Mouse (Mus musculus): ENCODE measurements around the gene Exoc1.

DNA sequence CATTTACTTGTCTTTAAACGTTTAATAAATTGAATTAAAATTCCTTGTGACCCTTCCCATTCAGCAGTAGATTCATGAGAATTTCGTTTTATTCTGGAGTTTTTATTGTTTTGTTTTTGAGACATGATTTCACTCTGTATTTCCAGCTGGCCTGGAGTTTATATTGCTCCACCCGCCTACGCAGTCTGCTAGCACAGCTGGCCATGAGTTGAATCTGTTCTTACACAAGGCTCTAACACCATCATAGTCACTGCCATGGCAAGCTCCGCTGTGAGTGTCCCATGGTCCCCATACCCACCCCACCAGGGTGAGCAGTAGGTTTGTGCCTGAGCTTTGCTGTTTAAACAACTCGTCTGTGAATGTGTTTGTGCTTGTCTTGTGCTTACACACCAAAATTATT is 4.1 kb downstream of the Exoc1 start:
- no peak for TF ChIP-seq POLR2A (IDR thresholded peaks at IDR 0.05; ENCODE audit: extremely low read depth, insufficient read depth, low read length)
- TF ChIP-seq CTCF (IDR thresholded peaks at IDR 0.05; ENCODE audit: extremely low read depth, insufficient read depth, low read length) = no peak

Measured in cortical plate, adult 2 months (tissue).